Mouse (Mus musculus) forebrain, embryonic 16.5 days (tissue): Measurements from ENCODE around the gene Zbtb8a. TPM values are rescaled to one million over a fixed set of nuclear protein-coding genes. Genes with fewer than 3 reads are reported as not detected.

Experiments used
- ATAC-seq: fragments of 200-750 bp; cut with Nextera tagmentation; 2 replicates; pipeline ENCODE4 v1.8.0; 2017; ENCODE audit warnings: mild to moderate bottlenecking, moderate library complexity
- H3K27ac ChIP-seq: fragments of 300-500 bp; sonication (generic); 2 replicates; pipeline ENCODE4 v1.5.1; 2014; ENCODE audit warnings: low read length, control low read depth
- H3K27me3 ChIP-seq: fragments of 300-500 bp; sonication (generic); replicated peaks from 2 replicates; pipeline ENCODE4 v1.6.1; 2014; ENCODE audit warnings: low read length; ENCODE audit not compliant: control insufficient read depth, insufficient read depth
- H3K36me3 ChIP-seq: fragments of 300-500 bp; sonication (generic); 2 replicates; pipeline ENCODE4 v1.6.1; 2014; ENCODE audit not compliant: control insufficient read depth, insufficient read depth
- H3K4me1 ChIP-seq: fragments of 300-500 bp; sonication (generic); replicated peaks from 2 replicates; pipeline ENCODE4 v1.6.1; 2014; ENCODE audit warnings: low read length; ENCODE audit not compliant: control insufficient read depth, insufficient read depth
- H3K4me2 ChIP-seq: fragments of 300-500 bp; sonication (generic); 2 replicates; pipeline ENCODE4 v1.6.1; 2014; ENCODE audit warnings: mild to moderate bottlenecking, low read length, control low read depth
- H3K4me3 ChIP-seq: fragments of 300-500 bp; sonication (generic); replicated peaks from 2 replicates; pipeline ENCODE4 v1.5.1; 2014; ENCODE audit warnings: mild to moderate bottlenecking, low read length, control low read depth
- H3K9ac ChIP-seq: fragments of 300-500 bp; sonication (generic); replicated peaks from 2 replicates; pipeline ENCODE4 v1.6.1; 2014; ENCODE audit warnings: low read depth, low read length, control low read depth
- H3K9me3 ChIP-seq: fragments of 300-500 bp; sonication (generic); 2 replicates; pipeline ENCODE4 v1.6.1; 2016; ENCODE audit warnings: low read length; ENCODE audit not compliant: control insufficient read depth
- WGBS: fragments of 180-500 bp; shearing (Covaris S2); extraction: QIAGEN DNeasy Blood & Tissue Kit; methylation state at CpG from one replicate; pipeline ENCODE4 v1.1.7; 2014; 5-methylcytosine and 5-hydroxymethylcytosine counted together
- polyA plus RNA-seq: library from polyadenylated mRNA; unstranded; fragments of >200 nt; fragmentation: Nextera tagmentation; extraction: Ambion mirVana; gene quantifications from 2 replicates; pipeline ENCODE4 v1.2.1, GENCODE M21; 2015

The Zbtb8a gene
- polyA plus RNA-seq, 1 experiment from 2014 or later, result 18.6 TPM

DNA sequence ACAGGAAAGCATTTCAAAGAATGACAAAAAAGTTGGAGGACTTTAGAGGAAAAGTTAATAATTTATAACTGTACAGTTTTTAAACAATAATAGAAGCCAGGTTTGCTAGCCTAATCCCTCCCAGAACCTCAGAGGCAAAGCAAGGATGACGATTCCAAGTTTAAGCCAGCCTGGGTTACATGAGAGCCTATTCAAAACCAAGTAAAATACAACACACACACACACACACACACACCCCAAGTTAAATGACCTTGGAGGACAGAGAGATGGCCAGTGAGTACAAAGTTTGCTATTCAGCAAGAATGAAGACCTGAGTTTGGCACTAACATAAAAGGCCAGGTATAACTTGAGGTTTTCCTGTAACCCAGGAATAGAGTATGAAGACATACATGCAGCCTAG, 51.7 kb downstream of the Zbtb8a start:
- H3K4me2 ChIP-seq, result no peak overlapping the region
- no peaks in the 10 kb centered on the region for H3K9me3 ChIP-seq
- 76% methylated on average over 1 of the region's 1 CpGs for WGBS
- no peaks in the 10 kb centered on the region for H3K27me3 ChIP-seq
- peaks cover 1% of the 10 kb centered on the region; the same call in 1 of the 2 replicates for H3K4me1 ChIP-seq
- ATAC-seq, result no peak
- H3K27ac ChIP-seq, result no peak overlapping the region
- H3K4me3 ChIP-seq, result no peak overlapping the region
- peaks cover 23% of the 10 kb centered on the region for H3K36me3 ChIP-seq
- H3K9ac ChIP-seq, result no peak overlapping the region

DNA sequence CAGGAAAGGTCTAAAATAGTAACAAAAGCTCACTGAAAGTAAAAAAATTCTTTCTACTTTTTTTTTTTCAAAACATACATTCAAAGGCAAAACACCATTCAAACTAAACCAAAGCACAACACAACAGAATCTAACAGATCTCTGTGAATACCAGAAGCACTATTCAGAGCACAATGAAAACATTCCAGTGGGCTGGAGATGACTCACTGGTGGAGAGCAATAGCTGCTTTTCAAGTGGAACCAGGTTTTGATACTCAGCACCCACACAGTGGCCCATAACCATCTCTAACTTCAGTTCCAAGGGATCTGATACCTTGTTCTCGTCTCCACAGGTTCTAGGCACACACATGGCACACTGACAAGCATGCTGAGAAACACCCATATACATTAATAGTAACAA, 53.2 kb downstream of the Zbtb8a start:
- Histone ChIP-seq H3K9ac (no peak overlapping the region), H3K4me3 (no peak overlapping the region), H3K27ac (no peak overlapping the region), H3K4me1 (no peaks in the 10 kb centered on the region), H3K36me3 (peaks cover 28% of the 10 kb centered on the region), H3K27me3 (no peaks in the 10 kb centered on the region), H3K4me2 (no peak overlapping the region), H3K9me3 (no peaks in the 10 kb centered on the region)
- no peak for ATAC-seq
- 69% methylated on average over 1 of the region's 1 CpGs for WGBS

DNA sequence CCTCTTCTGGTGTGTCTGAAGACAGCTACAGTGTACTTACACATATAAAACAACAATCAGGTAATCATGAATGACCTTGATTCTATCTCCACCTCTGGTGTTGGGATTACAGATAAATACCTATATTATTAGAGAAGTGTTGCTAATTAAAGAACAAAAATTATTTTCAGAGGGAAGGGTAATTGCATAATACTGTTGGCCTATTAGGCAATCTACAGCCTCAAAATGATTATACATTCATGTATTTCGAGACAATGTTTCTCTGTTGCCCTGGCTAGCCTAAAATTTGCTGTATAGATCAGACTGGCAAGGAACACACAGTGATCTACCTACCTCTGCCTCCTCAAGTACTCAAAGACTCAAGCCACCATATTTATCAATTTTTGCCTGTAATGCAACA, 54.4 kb downstream of the Zbtb8a start:
- WGBS, result 100% methylated on average over 1 of the region's 1 CpGs
- H3K36me3 ChIP-seq, result peaks cover 30% of the 10 kb centered on the region
- H3K27me3 ChIP-seq, result no peaks in the 10 kb centered on the region
- no peaks in the 10 kb centered on the region for H3K4me1 ChIP-seq
- no peak for ATAC-seq
- no peak overlapping the region for H3K4me2 ChIP-seq
- no peak overlapping the region for H3K9ac ChIP-seq
- H3K27ac ChIP-seq, result no peak overlapping the region
- H3K9me3 ChIP-seq, result no peaks in the 10 kb centered on the region
- no peak overlapping the region for H3K4me3 ChIP-seq

DNA sequence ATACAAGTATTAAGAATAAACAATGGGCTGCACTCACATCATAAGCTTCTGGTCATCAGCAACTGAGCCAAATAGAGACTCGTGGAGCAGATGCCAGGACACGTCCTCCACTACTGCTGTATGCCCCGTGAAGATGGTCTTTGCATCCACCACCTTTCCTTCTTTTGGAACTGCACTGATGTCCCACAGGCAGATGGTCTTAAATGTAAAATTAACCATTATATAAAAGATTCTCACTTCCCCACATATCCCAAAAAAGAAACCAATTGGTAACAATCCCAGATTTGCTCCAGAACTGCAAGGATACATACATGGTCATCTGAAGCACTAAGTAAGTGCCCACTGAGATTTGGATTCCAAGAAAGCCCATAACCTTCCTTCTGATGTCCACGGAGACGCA, 55.9 kb downstream of the Zbtb8a start:
- WGBS, result 94% methylated on average over 5 of the region's 5 CpGs
- no peak for ATAC-seq

DNA sequence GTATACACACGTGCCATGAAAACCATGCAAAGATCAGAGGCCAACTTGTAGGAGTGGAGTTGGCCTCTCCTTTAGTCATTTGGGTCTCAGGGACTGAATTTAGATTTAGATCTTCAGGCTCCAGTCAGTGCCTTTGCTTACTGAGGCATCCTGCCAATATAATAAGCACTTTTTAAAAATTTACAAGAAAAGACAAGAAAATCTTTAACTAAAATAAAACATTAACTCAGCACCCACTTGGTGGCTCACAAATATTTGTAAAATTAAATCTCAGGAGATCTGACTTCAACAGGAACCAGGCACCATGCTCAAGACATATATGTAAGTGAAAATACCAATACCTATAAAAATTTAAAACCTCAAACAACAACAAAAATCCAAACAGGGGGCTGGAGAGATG, 57.0 kb downstream of the Zbtb8a start:
- H3K36me3 ChIP-seq, result peaks cover 34% of the 10 kb centered on the region

More for the DNA sequence above, 55.9 kb downstream of the Zbtb8a start:
- H3K4me1 ChIP-seq, result no peaks in the 10 kb centered on the region
- no peak overlapping the region for H3K9ac ChIP-seq
- H3K36me3 ChIP-seq, result peaks cover 33% of the 10 kb centered on the region
- H3K4me2 ChIP-seq, result no peak overlapping the region
- H3K9me3 ChIP-seq, result no peaks in the 10 kb centered on the region
- H3K27ac ChIP-seq, result no peak overlapping the region
- H3K4me3 ChIP-seq, result no peak overlapping the region
- no peaks in the 10 kb centered on the region for H3K27me3 ChIP-seq

DNA sequence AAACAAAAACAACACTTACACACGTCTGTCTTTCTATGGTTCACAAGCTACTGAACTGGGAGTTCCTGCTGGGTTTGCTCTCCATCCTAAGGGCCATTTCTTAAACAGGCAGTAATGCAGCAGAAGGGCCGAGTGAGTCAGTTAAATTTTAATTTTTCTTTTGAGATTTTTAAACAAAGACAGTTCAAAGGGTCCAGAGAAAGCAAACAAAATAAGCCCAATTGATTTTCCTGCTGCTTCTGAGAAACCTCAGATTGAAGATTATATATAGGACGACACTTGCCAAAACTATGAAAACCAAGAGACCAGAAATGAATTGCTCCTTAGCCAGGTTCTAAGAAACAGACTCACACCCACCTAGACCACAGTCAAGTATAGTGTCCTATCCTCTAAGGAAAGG, 64.0 kb downstream of the Zbtb8a start:
- no peak overlapping the region for H3K9ac ChIP-seq
- no peaks in the 10 kb centered on the region for H3K27me3 ChIP-seq
- H3K9me3 ChIP-seq, result no peaks in the 10 kb centered on the region
- WGBS, result 81% methylated on average over 3 of the region's 3 CpGs
- no peak overlapping the region for H3K27ac ChIP-seq
- peaks cover 62% of the 10 kb centered on the region for H3K36me3 ChIP-seq
- ATAC-seq, result no peak
- H3K4me3 ChIP-seq, result no peak overlapping the region
- no peak overlapping the region for H3K4me2 ChIP-seq
- H3K4me1 ChIP-seq, result no peaks in the 10 kb centered on the region

More for the DNA sequence above, 57.0 kb downstream of the Zbtb8a start:
- Histone ChIP-seq H3K9me3 (no peaks in the 10 kb centered on the region), H3K4me1 (no peaks in the 10 kb centered on the region), H3K27me3 (no peaks in the 10 kb centered on the region), H3K4me3 (no peak overlapping the region), H3K4me2 (no peak overlapping the region), H3K9ac (no peak overlapping the region), H3K27ac (no peak overlapping the region)
- ATAC-seq, result no peak
- 96% methylated on average over 1 of the region's 1 CpGs for WGBS

DNA sequence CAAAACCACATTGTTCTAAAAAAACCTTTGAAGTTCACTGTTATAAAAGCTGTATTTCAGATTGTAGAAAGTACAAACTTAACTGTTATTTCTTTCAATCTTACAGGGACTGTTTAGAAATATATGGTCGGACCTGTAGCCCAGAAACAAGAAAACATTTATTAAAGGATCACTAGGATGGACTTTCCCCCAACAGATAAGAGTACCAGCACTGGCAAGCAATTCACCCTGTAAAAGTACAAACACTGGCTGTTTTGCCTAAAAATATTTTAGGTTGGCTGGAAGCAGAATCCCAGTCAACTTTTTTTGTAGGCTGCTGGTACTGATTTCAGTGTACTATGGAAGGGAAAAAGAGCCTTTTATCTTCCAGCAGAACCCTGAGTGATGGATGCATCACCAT, 70.0 kb downstream of the Zbtb8a start:
- WGBS, result 90% methylated on average over 1 of the region's 1 CpGs
- H3K36me3 ChIP-seq, result peaks cover 45% of the 10 kb centered on the region

DNA sequence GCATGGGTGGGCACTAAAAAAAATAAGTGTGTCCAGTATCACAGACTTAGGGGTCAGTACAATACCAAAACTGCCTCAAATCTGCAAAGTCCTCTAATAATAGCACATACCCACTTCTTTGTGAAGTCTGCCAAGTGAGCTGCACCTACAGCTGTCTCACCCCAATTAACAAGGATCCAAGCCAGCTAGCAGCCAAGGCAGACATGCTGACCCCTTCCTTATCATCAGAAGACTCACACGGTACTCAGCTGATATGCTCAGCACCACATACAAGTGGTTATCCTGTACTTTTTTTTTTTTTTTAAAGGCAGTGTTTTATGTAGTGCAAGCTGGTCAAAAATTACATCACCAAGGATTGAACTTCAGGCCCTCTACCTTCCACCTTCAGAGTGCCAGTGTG, 73.6 kb downstream of the Zbtb8a start:
- no peak for ATAC-seq
- Histone ChIP-seq H3K9ac (no peak overlapping the region), H3K9me3 (0 out of 2 replicates have a peak, but pooled peaks cover 3% of the 10 kb centered on the region), H3K27me3 (no peaks in the 10 kb centered on the region), H3K4me1 (no peaks in the 10 kb centered on the region), H3K27ac (no peak overlapping the region), H3K36me3 (peaks cover 24% of the 10 kb centered on the region), H3K4me2 (no peak overlapping the region), H3K4me3 (no peak overlapping the region)
- WGBS, result 61% methylated on average over 1 of the region's 1 CpGs

More for the DNA sequence above, 70.0 kb downstream of the Zbtb8a start:
- Histone ChIP-seq H3K9ac (no peak overlapping the region), H3K27me3 (no peaks in the 10 kb centered on the region), H3K4me3 (no peak overlapping the region), H3K4me2 (no peak overlapping the region), H3K9me3 (no peaks in the 10 kb centered on the region), H3K27ac (no peak overlapping the region), H3K4me1 (no peaks in the 10 kb centered on the region)
- ATAC-seq, result no peak

DNA sequence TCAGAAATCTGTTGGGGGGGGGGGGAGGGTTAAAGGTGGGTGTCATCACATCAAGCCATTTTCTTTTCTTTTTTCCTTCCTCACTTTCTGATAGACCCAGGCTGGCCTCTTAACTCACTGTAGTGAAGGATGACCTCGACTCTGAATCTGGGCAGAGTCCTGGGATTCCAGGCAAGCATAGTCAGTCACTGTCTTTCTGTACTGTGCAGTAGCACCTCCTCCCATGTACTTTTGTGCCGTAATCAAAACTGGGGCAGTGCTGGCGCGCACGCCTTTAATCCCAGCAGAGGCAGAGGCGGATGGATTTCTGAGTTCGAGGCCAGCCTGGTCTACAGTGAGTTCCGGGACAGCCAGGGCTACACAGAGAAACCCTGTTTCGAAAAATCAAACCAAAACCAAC, 74.1 kb downstream of the Zbtb8a start:
- Histone ChIP-seq H3K27ac (no peak overlapping the region), H3K4me3 (no peak overlapping the region), H3K9me3 (0 out of 2 replicates have a peak, but pooled peaks cover 3% of the 10 kb centered on the region), H3K27me3 (no peaks in the 10 kb centered on the region), H3K36me3 (peaks cover 20% of the 10 kb centered on the region), H3K4me1 (peaks cover 2% of the 10 kb centered on the region; the same call in 1 of the 2 replicates), H3K4me2 (no peak overlapping the region), H3K9ac (no peak overlapping the region)
- ATAC-seq, result no peak
- 90% methylated on average over 9 of the region's 9 CpGs for WGBS
